Mouse (Mus musculus) limb, embryonic 12.5 days (tissue): ENCODE results near the gene Afdn. TPM values are rescaled to one million over a fixed set of nuclear protein-coding genes. Genes with fewer than 3 reads are reported as not detected.
"Not testable (repeated sequence)": the region's sequence is repeated elsewhere in the genome, so short reads cannot be mapped to it uniquely, and the experiment has no call there.

Source experiments
- ATAC-seq: fragments of 200-750 bp; cut with Nextera tagmentation; 2 replicates; pipeline ENCODE4 v1.8.0; 2017; ENCODE audit warnings: low read depth, moderate TSS enrichment; ENCODE audit not compliant: insufficient number of reproducible peaks, insufficient read depth, low FRiP score, low TSS enrichment
- H3K27ac ChIP-seq: fragments of 300-500 bp; sonication (generic); 2 replicates; pipeline ENCODE4 v1.5.1; 2016; ENCODE audit warnings: mild to moderate bottlenecking, moderate library complexity
- H3K27me3 ChIP-seq: fragments of 300-500 bp; sonication (generic); 2 replicates; pipeline ENCODE4 v1.6.1; 2016; ENCODE audit warnings: mild to moderate bottlenecking, moderate library complexity
- H3K36me3 ChIP-seq: fragments of 300-500 bp; sonication (generic); 2 replicates; pipeline ENCODE4 v1.6.1; 2016; ENCODE audit warnings: mild to moderate bottlenecking, moderate library complexity
- H3K4me1 ChIP-seq: fragments of 300-500 bp; sonication (generic); replicated peaks from 2 replicates; pipeline ENCODE4 v1.6.1; 2016
- H3K4me2 ChIP-seq: fragments of 300-500 bp; sonication (generic); 2 replicates; pipeline ENCODE4 v1.6.1; 2016; ENCODE audit warnings: mild to moderate bottlenecking, moderate library complexity
- H3K4me3 ChIP-seq: fragments of 300-500 bp; sonication (generic); replicated peaks from 2 replicates; pipeline ENCODE4 v1.5.1; 2016; ENCODE audit warnings: mild to moderate bottlenecking
- H3K9ac ChIP-seq: fragments of 300-500 bp; sonication (generic); replicated peaks from 2 replicates; pipeline ENCODE4 v1.6.1; 2016; ENCODE audit warnings: mild to moderate bottlenecking, moderate library complexity
- H3K9me3 ChIP-seq: fragments of 300-500 bp; sonication (generic); 2 replicates; pipeline ENCODE4 v1.6.1; 2016; ENCODE audit warnings: mild to moderate bottlenecking, moderate library complexity
- WGBS: fragments of 180-500 bp; shearing (Covaris S2); methylation state at CpG from one replicate; pipeline ENCODE4 v1.1.7; 2016; 5-methylcytosine and 5-hydroxymethylcytosine counted together
- polyA plus RNA-seq: library from polyadenylated mRNA; unstranded; fragments of >200 nt; fragmentation: Nextera tagmentation; extraction: Ambion mirVana; gene quantifications from 2 replicates; pipeline ENCODE4 v1.2.1, GENCODE M21; 2016

The Afdn gene
- polyA plus RNA-seq, 1 experiment from 2014 or later, result 76.5 TPM

DNA sequence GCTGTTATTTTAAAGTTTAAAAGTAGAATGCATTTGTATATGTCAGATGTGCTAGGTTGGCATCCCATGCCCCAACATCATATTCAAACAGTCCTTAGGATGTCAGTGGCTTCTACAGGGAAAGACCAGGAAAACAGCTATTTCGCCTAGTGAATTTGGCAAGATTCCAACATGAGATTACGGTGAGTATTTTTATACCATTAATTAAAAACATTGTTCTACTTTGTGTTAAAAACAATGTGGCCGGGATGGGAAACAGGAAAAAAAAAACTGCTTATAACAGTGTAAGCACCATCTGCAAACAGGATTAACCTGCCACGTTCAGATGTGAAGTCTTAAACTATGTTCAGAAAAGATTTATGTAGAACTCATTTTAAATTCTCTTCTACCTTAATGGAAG, 153.6 kb downstream of the Afdn start:
- no peak overlapping the region for H3K9ac ChIP-seq
- H3K27ac ChIP-seq, result 0 out of 2 replicates have a peak overlapping the region, but pooled peaks have one; percentile 23
- no peak overlapping the region for H3K4me3 ChIP-seq
- no peaks in the 10 kb centered on the region for H3K36me3 ChIP-seq
- WGBS, result 43% methylated on average over 4 of the region's 4 CpGs
- no peaks in the 10 kb centered on the region for H3K9me3 ChIP-seq
- H3K4me2 ChIP-seq, result no peak overlapping the region
- no peaks in the 10 kb centered on the region for H3K27me3 ChIP-seq
- peaks cover 7% of the 10 kb centered on the region; the same call in 1 of the 2 replicates for H3K4me1 ChIP-seq
- 0 out of 2 replicates have a peak, but pooled peaks have one; percentile 40 for ATAC-seq

DNA sequence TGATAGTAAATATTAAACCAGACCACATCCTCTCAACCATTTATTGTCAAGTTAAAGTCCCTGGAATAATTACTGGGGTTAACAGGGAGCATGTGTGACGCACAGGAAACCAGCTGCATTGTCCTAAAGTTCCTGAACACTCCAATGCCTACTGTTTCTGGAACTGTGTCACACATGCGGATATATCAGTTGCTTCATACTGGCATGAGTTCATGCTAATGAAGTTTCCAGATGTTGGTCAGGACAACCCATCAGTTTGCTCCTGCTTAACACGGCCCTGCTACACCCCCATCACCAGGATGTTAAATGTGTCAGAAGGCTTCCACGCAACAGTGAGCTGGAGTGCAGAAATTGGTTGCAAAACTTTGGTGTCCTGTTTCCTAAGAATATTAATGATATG, 154.2 kb downstream of the Afdn start:
- peak; percentile 65 for ATAC-seq
- Histone ChIP-seq H3K36me3 (no peaks in the 10 kb centered on the region), H3K9me3 (no peaks in the 10 kb centered on the region), H3K9ac (no peak overlapping the region), H3K27ac (no peak overlapping the region), H3K4me3 (no peak overlapping the region), H3K4me2 (no peak overlapping the region), H3K27me3 (no peaks in the 10 kb centered on the region), H3K4me1 (peaks cover 7% of the 10 kb centered on the region; the same call in 1 of the 2 replicates)
- WGBS, result 34% methylated on average over 4 of the region's 4 CpGs

DNA sequence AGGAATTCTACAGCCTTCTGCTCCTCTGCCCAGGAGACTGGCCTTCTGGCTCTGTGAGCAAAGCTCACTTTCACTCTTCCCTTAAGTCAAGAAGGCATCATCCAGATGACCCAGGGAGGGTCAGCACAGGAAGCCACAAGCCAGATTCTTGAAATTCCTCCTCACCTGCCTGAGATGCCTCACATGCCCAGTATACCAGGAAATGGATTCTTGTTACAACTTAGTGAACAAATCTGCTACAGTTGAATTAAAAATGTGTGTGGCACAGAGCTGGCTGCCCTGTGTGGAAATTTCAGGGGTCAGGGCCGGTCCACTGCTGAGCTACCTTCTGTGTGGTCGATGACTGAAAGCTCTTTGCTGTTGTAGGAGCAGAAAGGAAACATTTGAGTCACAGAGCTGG, 160.4 kb downstream of the Afdn start:
- Histone ChIP-seq H3K27me3 (no peaks in the 10 kb centered on the region), H3K9ac (no peak overlapping the region), H3K36me3 (no peaks in the 10 kb centered on the region), H3K4me1 (peaks cover 9% of the 10 kb centered on the region), H3K4me2 (no peak overlapping the region), H3K27ac (peak overlapping the region; percentile 45; the same call in 1 of the 2 replicates), H3K4me3 (no peak overlapping the region), H3K9me3 (no peaks in the 10 kb centered on the region)
- WGBS, result 62% methylated on average over 2 of the region's 2 CpGs
- no peak for ATAC-seq

DNA sequence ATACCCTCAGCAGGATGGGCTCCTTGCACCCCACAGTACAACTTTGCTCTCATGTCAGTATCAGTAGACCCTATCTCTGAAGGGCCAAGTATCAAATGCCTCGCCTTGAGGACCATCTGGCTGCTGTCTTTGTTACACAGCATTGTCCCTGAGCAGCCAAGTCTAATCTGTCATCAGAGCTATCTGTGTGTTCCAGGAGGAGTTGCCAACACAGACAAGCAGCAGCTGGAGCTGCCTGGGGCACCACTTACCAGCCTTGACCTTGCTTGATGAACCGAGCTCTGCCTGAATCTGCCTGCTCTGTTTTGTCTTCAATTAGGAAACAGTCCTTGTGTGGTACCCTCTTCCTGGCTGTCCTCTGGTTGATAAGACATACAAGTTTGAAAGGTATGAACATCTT, 163.1 kb downstream of the Afdn start:
- no peak for ATAC-seq
- Histone ChIP-seq H3K9me3 (no peaks in the 10 kb centered on the region), H3K4me2 (no peak overlapping the region), H3K4me1 (peaks cover 9% of the 10 kb centered on the region), H3K27ac (no peak overlapping the region), H3K36me3 (no peaks in the 10 kb centered on the region), H3K4me3 (no peak overlapping the region), H3K9ac (no peak overlapping the region), H3K27me3 (no peaks in the 10 kb centered on the region)
- 84% methylated on average over 2 of the region's 2 CpGs for WGBS

DNA sequence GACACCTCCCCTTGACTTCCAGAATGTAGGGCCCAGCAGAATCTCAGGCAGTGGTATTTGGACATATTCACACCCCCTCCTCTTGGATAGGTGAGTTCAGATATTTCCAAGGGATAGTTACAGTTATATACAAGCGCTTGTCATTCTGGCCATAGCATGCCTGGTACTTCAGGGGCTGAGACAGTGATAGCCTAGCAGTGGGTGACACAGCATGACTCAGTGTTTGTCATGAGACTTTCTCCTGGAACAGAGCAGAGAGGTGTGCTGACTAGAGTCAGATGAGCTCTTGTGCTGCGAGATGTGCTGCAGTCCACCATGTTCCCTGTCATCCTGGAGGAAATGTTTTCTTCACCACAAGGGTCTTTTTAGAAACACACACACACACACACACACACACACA, 164.2 kb downstream of the Afdn start:
- H3K27me3 ChIP-seq, result no peaks in the 10 kb centered on the region
- no peaks in the 10 kb centered on the region for H3K9me3 ChIP-seq
- no peak overlapping the region for H3K9ac ChIP-seq
- H3K4me1 ChIP-seq, result peaks cover 9% of the 10 kb centered on the region
- H3K36me3 ChIP-seq, result no peaks in the 10 kb centered on the region
- H3K27ac ChIP-seq, result no peak overlapping the region
- no peak overlapping the region for H3K4me2 ChIP-seq
- ATAC-seq, result no peak
- no peak overlapping the region for H3K4me3 ChIP-seq
- 83% methylated on average over 2 of the region's 2 CpGs for WGBS

DNA sequence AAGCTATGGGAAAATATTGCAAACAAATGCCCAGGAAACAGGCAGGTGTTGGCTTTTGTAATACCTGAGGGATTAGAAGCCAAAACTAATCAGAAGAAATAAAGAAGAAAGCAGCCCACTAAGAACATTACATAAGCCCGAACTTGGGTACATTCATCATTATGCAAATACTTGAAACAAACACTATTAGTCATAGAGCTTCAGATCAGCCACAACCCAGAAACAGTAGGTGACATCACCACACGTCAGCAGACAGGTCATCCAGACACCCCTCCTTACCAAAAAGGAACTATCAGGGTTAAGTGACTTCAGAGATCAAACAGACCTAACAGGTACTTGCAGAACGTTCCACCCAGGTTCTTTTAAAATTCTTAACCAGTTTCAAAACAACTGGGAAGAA, 165.6 kb downstream of the Afdn start:
- H3K9ac ChIP-seq, result no peak overlapping the region
- ATAC-seq, result no peak

DNA sequence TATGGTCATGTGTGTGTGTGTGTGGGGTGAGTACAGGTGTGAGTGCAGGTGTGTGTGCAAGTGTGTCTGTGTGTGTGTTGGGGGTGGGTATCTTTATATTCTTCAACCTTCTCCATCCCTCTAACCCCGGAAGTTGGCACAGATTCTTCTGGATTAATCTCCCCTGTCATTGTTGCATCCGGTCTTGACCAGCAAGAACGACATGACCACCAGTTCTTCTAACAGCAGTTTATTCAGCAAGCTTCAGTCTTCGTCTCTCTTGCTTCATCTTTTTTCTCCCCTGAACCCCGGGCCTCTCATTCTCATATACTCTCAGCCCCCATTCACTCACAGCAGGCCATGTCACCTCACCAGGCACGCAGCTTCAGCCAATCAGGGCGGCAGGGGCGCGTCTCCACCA, 170.1 kb downstream of the Afdn start:
- Histone ChIP-seq H3K4me3 (no peak overlapping the region), H3K9me3 (no peaks in the 10 kb centered on the region), H3K9ac (no peak overlapping the region), H3K4me2 (no peak overlapping the region), H3K27ac (no peak overlapping the region), H3K36me3 (no peaks in the 10 kb centered on the region), H3K27me3 (no peaks in the 10 kb centered on the region), H3K4me1 (no peaks in the 10 kb centered on the region)
- no peak for ATAC-seq
- WGBS, result 79% methylated on average over 9 of the region's 9 CpGs

More for the DNA sequence above, 165.6 kb downstream of the Afdn start:
- WGBS, result 63% methylated on average over 3 of the region's 3 CpGs
- H3K27ac ChIP-seq, result no peak overlapping the region
- H3K36me3 ChIP-seq, result no peaks in the 10 kb centered on the region
- no peaks in the 10 kb centered on the region for H3K27me3 ChIP-seq
- no peak overlapping the region for H3K4me3 ChIP-seq
- no peaks in the 10 kb centered on the region for H3K9me3 ChIP-seq
- H3K4me2 ChIP-seq, result no peak overlapping the region
- H3K4me1 ChIP-seq, result peaks cover 6% of the 10 kb centered on the region

DNA sequence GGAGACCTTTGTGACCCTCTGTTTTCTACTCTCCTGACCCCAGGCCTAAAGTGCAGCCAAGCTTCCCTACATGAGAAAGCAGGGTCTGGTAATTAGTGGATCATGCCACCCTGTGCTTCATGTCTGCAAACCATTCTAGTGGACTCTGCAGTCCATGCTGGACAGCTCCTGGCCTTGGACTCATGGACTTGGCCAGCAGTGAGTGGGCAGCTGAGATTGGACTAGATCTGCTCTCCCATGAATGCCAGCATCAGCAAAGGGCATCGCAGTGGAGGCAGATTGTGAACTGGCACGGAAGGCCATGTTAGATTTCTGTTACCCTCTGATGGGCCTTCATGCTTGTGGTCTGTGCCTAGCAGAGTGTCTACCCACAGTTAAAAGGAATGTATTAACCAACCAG, 175.0 kb downstream of the Afdn start:
- not testable (repeated sequence) for H3K27ac ChIP-seq, H3K27me3 ChIP-seq, H3K4me1 ChIP-seq, ATAC-seq, H3K9me3 ChIP-seq, H3K4me2 ChIP-seq, H3K9ac ChIP-seq, H3K4me3 ChIP-seq, H3K36me3 ChIP-seq
- WGBS, result 91% methylated on average over 2 of the region's 2 CpGs

DNA sequence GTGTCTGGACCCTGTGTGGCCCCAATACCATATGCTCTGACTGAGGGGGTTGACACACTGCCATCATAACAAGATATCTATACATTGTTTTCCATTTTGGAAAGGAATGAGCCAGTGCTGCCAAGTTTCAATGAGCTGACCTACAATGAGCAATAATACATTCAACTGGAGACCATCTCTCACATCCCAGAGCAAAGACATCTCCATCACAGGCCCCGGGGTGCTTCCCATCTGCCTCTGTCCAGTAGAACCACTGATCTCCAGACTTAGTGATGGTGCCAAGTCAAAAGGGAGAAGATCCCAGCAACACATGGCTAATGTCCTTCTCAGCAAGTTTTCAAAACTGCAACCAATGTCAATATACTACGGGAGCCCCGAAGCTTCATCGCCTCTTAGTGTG, 177.4 kb downstream of the Afdn start:
- H3K4me2 ChIP-seq, result no peak overlapping the region
- no peaks in the 10 kb centered on the region for H3K27me3 ChIP-seq
- no peak overlapping the region for H3K9ac ChIP-seq
- H3K27ac ChIP-seq, result no peak overlapping the region
- H3K4me3 ChIP-seq, result no peak overlapping the region
- no peaks in the 10 kb centered on the region for H3K4me1 ChIP-seq
- ATAC-seq, result no peak
- H3K36me3 ChIP-seq, result no peaks in the 10 kb centered on the region
- WGBS, result 95% methylated on average over 4 of the region's 4 CpGs
- H3K9me3 ChIP-seq, result no peaks in the 10 kb centered on the region

DNA sequence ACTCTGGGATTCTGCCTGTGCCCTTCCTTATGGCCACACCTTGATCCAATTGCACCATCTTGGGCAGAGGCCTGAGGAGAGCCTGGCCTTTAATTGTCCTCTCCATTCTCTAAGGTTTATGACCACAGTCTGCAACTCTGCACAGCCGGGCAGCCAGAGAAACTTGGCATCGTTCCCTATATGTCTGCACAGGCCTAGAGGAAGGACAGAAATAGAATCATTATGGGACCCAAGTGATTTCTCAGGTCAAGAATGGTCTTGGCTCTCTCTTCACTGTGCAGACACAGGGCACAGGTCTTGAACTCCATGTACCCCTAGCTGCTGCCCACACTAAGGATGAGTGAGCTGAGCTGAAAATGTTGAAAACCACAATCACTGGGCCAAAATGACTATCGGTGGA, 178.3 kb downstream of the Afdn start:
- WGBS, result 72% methylated on average over 3 of the region's 3 CpGs
- H3K27me3 ChIP-seq, result no peaks in the 10 kb centered on the region
- no peaks in the 10 kb centered on the region for H3K36me3 ChIP-seq
- H3K4me1 ChIP-seq, result no peaks in the 10 kb centered on the region
- no peak overlapping the region for H3K27ac ChIP-seq
- ATAC-seq, result no peak
- H3K9ac ChIP-seq, result no peak overlapping the region
- no peak overlapping the region for H3K4me2 ChIP-seq
- H3K4me3 ChIP-seq, result no peak overlapping the region
- no peaks in the 10 kb centered on the region for H3K9me3 ChIP-seq

DNA sequence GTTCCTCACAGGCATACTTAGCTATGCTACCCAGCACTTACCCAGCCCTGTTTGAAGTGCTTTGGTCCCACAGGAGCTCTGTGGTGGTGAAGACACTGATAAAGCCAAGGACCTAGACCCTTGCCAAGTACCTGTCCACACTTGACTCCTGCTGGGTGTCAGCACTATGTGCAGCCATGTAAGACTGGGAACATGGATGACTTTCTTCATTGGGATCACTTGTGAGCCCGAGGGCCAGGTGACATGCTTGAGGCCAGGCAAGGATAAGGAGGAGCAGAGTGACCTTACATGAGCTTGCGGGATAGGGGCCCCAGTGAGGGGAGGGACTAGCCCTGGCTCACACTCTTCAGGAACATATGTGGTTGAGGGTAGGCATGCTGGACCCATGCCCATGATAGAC, 178.9 kb downstream of the Afdn start:
- not testable (repeated sequence) for H3K9ac ChIP-seq, H3K9me3 ChIP-seq, H3K36me3 ChIP-seq, ATAC-seq, H3K4me1 ChIP-seq, H3K27me3 ChIP-seq, H3K27ac ChIP-seq, H3K4me3 ChIP-seq, H3K4me2 ChIP-seq
- 86% methylated on average over 2 of the region's 2 CpGs for WGBS

DNA sequence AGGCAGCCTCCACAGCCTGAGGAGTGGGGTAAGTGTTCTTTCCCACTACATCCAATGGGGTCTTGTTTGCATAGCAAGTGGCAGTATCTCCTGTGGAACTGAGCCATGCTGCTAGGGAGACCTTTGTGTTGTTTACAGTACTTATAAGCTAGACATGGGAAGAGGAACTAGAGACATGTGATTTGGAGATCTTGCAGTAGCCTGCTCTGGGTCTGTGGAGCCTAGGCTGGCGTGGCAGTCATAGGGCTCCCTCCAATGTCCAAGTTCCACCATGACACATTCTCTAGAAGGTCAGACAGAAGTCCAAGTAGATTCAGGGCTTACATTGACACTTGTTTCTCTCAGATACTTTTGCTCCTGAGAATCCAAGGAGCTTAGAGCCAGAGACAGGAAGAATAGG, 180.1 kb downstream of the Afdn start:
- ATAC-seq, result no peak
- H3K36me3 ChIP-seq, result no peaks in the 10 kb centered on the region
- no peak overlapping the region for H3K27ac ChIP-seq
- no peaks in the 10 kb centered on the region for H3K4me1 ChIP-seq
- no peak overlapping the region for H3K4me2 ChIP-seq
- no peaks in the 10 kb centered on the region for H3K27me3 ChIP-seq
- no peak overlapping the region for H3K9ac ChIP-seq
- WGBS, result 71% methylated on average over 1 of the region's 1 CpGs
- no peak overlapping the region for H3K4me3 ChIP-seq
- H3K9me3 ChIP-seq, result no peaks in the 10 kb centered on the region
